Mouse (Mus musculus) stomach, embryonic 15.5 days (tissue): ENCODE results near the gene Nt5c. TPM values are rescaled to one million over a fixed set of nuclear protein-coding genes. Genes with fewer than 3 reads are reported as not detected.
A peak's percentile ranks its signal among the peaks of the same experiment; 100 is the strongest.
"Not testable (repeated sequence)": the region's sequence is repeated elsewhere in the genome, so short reads cannot be mapped to it uniquely, and the experiment has no call there.

Experiments used
- ATAC-seq: fragments of 200-750 bp; cut with Nextera tagmentation; 2 replicates; pipeline ENCODE4 v1.8.0; 2017; ENCODE audit warnings: low read depth, moderate number of reproducible peaks, moderate TSS enrichment; ENCODE audit not compliant: insufficient read depth, low FRiP score
- H3K27ac ChIP-seq: fragments of 300-500 bp; sonication (generic); 2 replicates; pipeline ENCODE4 v1.5.1; 2015; ENCODE audit warnings: mild to moderate bottlenecking, inconsistent platforms
- H3K27me3 ChIP-seq: fragments of 300-500 bp; sonication (generic); replicated peaks from 2 replicates; pipeline ENCODE4 v1.6.1; 2015; ENCODE audit warnings: inconsistent platforms
- H3K36me3 ChIP-seq: fragments of 300-500 bp; sonication (generic); 2 replicates; pipeline ENCODE4 v1.6.1; 2015; ENCODE audit warnings: inconsistent platforms
- H3K4me1 ChIP-seq: fragments of 300-500 bp; sonication (generic); 2 replicates; pipeline ENCODE4 v1.6.1; 2015; ENCODE audit warnings: inconsistent platforms
- H3K4me2 ChIP-seq: fragments of 300-500 bp; sonication (generic); 2 replicates; pipeline ENCODE4 v1.6.1; 2015; ENCODE audit warnings: mild to moderate bottlenecking, inconsistent platforms
- H3K4me3 ChIP-seq: fragments of 300-500 bp; sonication (generic); replicated peaks from 2 replicates; pipeline ENCODE4 v1.5.1; 2015; ENCODE audit warnings: inconsistent platforms
- H3K9ac ChIP-seq: fragments of 300-500 bp; sonication (generic); 2 replicates; pipeline ENCODE4 v1.6.1; 2015; ENCODE audit warnings: inconsistent platforms
- H3K9me3 ChIP-seq: fragments of 300-500 bp; sonication (generic); 2 replicates; pipeline ENCODE4 v1.6.1; 2016; ENCODE audit warnings: inconsistent platforms
- whole genome bisulfite sequencing: fragments of 180-500 bp; shearing (Covaris S2); methylation state at CpG from one replicate; pipeline ENCODE4 v1.1.7; 2015; 5-methylcytosine and 5-hydroxymethylcytosine counted together
- polyA plus RNA-seq: library from polyadenylated mRNA; unstranded; fragments of >200 nt; fragmentation: Nextera tagmentation; extraction: Ambion mirVana; gene quantifications from 2 replicates; pipeline ENCODE4 v1.2.1, GENCODE M21; 2015

The Nt5c gene
- polyA plus RNA-seq, 1 experiment from 2014 or later = 123 TPM

GRCm38 (mm10) chr11:115461846-115462242 is 29.8 kb downstream of the Nt5c start:
- H3K27me3 ChIP-seq = no peaks in the 10 kb centered on the region
- H3K9ac ChIP-seq = no peak overlapping the region
- H3K36me3 ChIP-seq = no peaks in the 10 kb centered on the region
- H3K27ac ChIP-seq = no peak overlapping the region
- ATAC-seq = no peak
- H3K9me3 ChIP-seq = no peaks in the 10 kb centered on the region
- H3K4me1 ChIP-seq = peaks cover 12% of the 10 kb centered on the region
- no peak overlapping the region for H3K4me3 ChIP-seq
- H3K4me2 ChIP-seq = no peak overlapping the region
- 67% methylated on average over 5 of the region's 5 CpGs for WGBS

- Histone ChIP-seq H3K4me3 (no peak overlapping the region), H3K9ac (no peak overlapping the region), H3K27me3 (no peaks in the 10 kb centered on the region), H3K9me3 (no peaks in the 10 kb centered on the region), H3K27ac (no peak overlapping the region), H3K36me3 (no peaks in the 10 kb centered on the region), H3K4me1 (peaks cover 12% of the 10 kb centered on the region), H3K4me2 (no peak overlapping the region)
- no peak for ATAC-seq
- WGBS = 29% methylated on average over 8 of the region's 8 CpGs
These were observed 30.7 kb downstream of the Nt5c start for GRCm38 (mm10) chr11:115460976-115461375.

- no peak overlapping the region for H3K4me2 ChIP-seq
- no peaks in the 10 kb centered on the region for H3K36me3 ChIP-seq
- H3K4me3 ChIP-seq = no peak overlapping the region
- no peaks in the 10 kb centered on the region for H3K27me3 ChIP-seq
- WGBS = 31% methylated on average over 6 of the region's 6 CpGs
- no peak overlapping the region for H3K9ac ChIP-seq
- peaks cover 6% of the 10 kb centered on the region; the same call in 1 of the 2 replicates for H3K4me1 ChIP-seq
- no peak overlapping the region for H3K27ac ChIP-seq
- peak; percentile 15; the same call in 1 of the 2 replicates for ATAC-seq
- no peaks in the 10 kb centered on the region for H3K9me3 ChIP-seq
These were observed 34.3 kb downstream of the Nt5c start for GRCm38 (mm10) chr11:115457405-115457804.

GRCm38 (mm10) chr11:115456182-115456581 is 35.5 kb downstream of the Nt5c start:
- Histone ChIP-seq H3K36me3 (no peaks in the 10 kb centered on the region), H3K27ac (no peak overlapping the region), H3K27me3 (no peaks in the 10 kb centered on the region), H3K9me3 (no peaks in the 10 kb centered on the region), H3K4me3 (no peak overlapping the region), H3K4me2 (no peak overlapping the region), H3K9ac (no peak overlapping the region), H3K4me1 (peaks cover 6% of the 10 kb centered on the region; the same call in 1 of the 2 replicates)
- ATAC-seq = no peak
- WGBS = 79% methylated on average over 5 of the region's 5 CpGs

GRCm38 (mm10) chr11:115455619-115456018 is 36.0 kb downstream of the Nt5c start:
- Histone ChIP-seq H3K27ac (no peak overlapping the region), H3K4me3 (no peak overlapping the region)
- 85% methylated on average over 15 of the region's 15 CpGs for WGBS

GRCm38 (mm10) chr11:115454822-115455221 is 36.8 kb downstream of the Nt5c start:
- H3K4me3 ChIP-seq, H3K9me3 ChIP-seq, H3K4me2 ChIP-seq, H3K9ac ChIP-seq, H3K36me3 ChIP-seq, ATAC-seq, H3K4me1 ChIP-seq, H3K27ac ChIP-seq, H3K27me3 ChIP-seq: not testable (repeated sequence)
- 86% methylated on average over 6 of the region's 6 CpGs for WGBS

More at GRCm38 (mm10) chr11:115455619-115456018, 36.0 kb downstream of the Nt5c start:
- no peaks in the 10 kb centered on the region for H3K36me3 ChIP-seq
- no peak overlapping the region for H3K4me2 ChIP-seq
- no peak for ATAC-seq
- peaks cover 6% of the 10 kb centered on the region; the same call in 1 of the 2 replicates for H3K4me1 ChIP-seq
- no peaks in the 10 kb centered on the region for H3K27me3 ChIP-seq
- no peaks in the 10 kb centered on the region for H3K9me3 ChIP-seq
- H3K9ac ChIP-seq = no peak overlapping the region

GRCm38 (mm10) chr11:115453306-115453705 is 38.4 kb downstream of the Nt5c start:
- Histone ChIP-seq H3K9ac (no peak overlapping the region), H3K27ac (no peak overlapping the region; the same call in 1 of the 2 replicates), H3K4me1 (peaks cover 6% of the 10 kb centered on the region; the same call in 1 of the 2 replicates), H3K27me3 (no peaks in the 10 kb centered on the region), H3K36me3 (no peaks in the 10 kb centered on the region), H3K9me3 (no peaks in the 10 kb centered on the region), H3K4me2 (no peak overlapping the region), H3K4me3 (no peak overlapping the region)
- peak; percentile 8; the same call in 1 of the 2 replicates for ATAC-seq
- 61% methylated on average over 4 of the region's 4 CpGs for WGBS

- Histone ChIP-seq H3K9ac (no peak overlapping the region), H3K4me2 (no peak overlapping the region), H3K9me3 (no peaks in the 10 kb centered on the region), H3K36me3 (no peaks in the 10 kb centered on the region), H3K27me3 (no peaks in the 10 kb centered on the region), H3K27ac (no peak overlapping the region), H3K4me1 (peaks cover 12% of the 10 kb centered on the region), H3K4me3 (no peak overlapping the region)
- ATAC-seq = no peak
- 83% methylated on average over 7 of the region's 7 CpGs for WGBS
These were observed 39.3 kb downstream of the Nt5c start for GRCm38 (mm10) chr11:115452281-115452860.

- H3K9me3 ChIP-seq = no peaks in the 10 kb centered on the region
- no peak overlapping the region for H3K9ac ChIP-seq
- H3K27ac ChIP-seq = no peak overlapping the region
- no peaks in the 10 kb centered on the region for H3K36me3 ChIP-seq
- 79% methylated on average over 8 of the region's 8 CpGs for WGBS
- peaks cover 8% of the 10 kb centered on the region for H3K4me1 ChIP-seq
- no peak overlapping the region for H3K4me3 ChIP-seq
- H3K27me3 ChIP-seq = no peaks in the 10 kb centered on the region
- H3K4me2 ChIP-seq = no peak overlapping the region
- ATAC-seq = no peak
These were observed 39.9 kb downstream of the Nt5c start for GRCm38 (mm10) chr11:115451781-115452241.

- H3K9me3 ChIP-seq = no peaks in the 10 kb centered on the region
- H3K4me2 ChIP-seq = no peak overlapping the region
- no peaks in the 10 kb centered on the region for H3K36me3 ChIP-seq
- ATAC-seq = no peak
- H3K4me3 ChIP-seq = no peak overlapping the region
- 65% methylated on average over 7 of the region's 7 CpGs for WGBS
- 0 out of 2 replicates have a peak, but pooled peaks cover under 1% of the 10 kb centered on the region for H3K27me3 ChIP-seq
- 0 out of 2 replicates have a peak overlapping the region, but pooled peaks have one; percentile 58 for H3K27ac ChIP-seq
- peaks cover 8% of the 10 kb centered on the region for H3K4me1 ChIP-seq
- no peak overlapping the region for H3K9ac ChIP-seq
These were observed 41.5 kb downstream of the Nt5c start for GRCm38 (mm10) chr11:115450176-115450575.

- Histone ChIP-seq H3K4me3 (no peak overlapping the region), H3K9ac (no peak overlapping the region), H3K9me3 (no peaks in the 10 kb centered on the region), H3K4me2 (no peak overlapping the region), H3K27ac (peak overlapping the region; percentile 78), H3K4me1 (peaks cover 8% of the 10 kb centered on the region), H3K36me3 (no peaks in the 10 kb centered on the region), H3K27me3 (0 out of 2 replicates have a peak, but pooled peaks cover 3% of the 10 kb centered on the region)
- peak; percentile 11; the same call in 1 of the 2 replicates for ATAC-seq
- 56% methylated on average over 7 of the region's 7 CpGs for WGBS
These were observed 42.7 kb downstream of the Nt5c start for GRCm38 (mm10) chr11:115448998-115449397.

GRCm38 (mm10) chr11:115448075-115448474 is 43.6 kb downstream of the Nt5c start:
- Histone ChIP-seq H3K9ac (no peak overlapping the region), H3K4me1 (peaks cover 8% of the 10 kb centered on the region), H3K4me3 (no peak overlapping the region), H3K4me2 (no peak overlapping the region), H3K27me3 (0 out of 2 replicates have a peak, but pooled peaks cover 3% of the 10 kb centered on the region), H3K9me3 (no peaks in the 10 kb centered on the region), H3K36me3 (no peaks in the 10 kb centered on the region), H3K27ac (peak overlapping the region; percentile 78; the same call in 1 of the 2 replicates)
- ATAC-seq = peak; percentile 65; the same call in 1 of the 2 replicates
- 82% methylated on average over 16 of the region's 16 CpGs for WGBS
